Mouse (Mus musculus) forebrain, postnatal 0 days (tissue): ENCODE measurements around the gene Ier5l. TPM values are rescaled to one million over a fixed set of nuclear protein-coding genes. Genes with fewer than 3 reads are reported as not detected.

Source experiments
- ATAC-seq: fragments of 200-750 bp; cut with Nextera tagmentation; 2 replicates; pipeline ENCODE4 v1.8.0; 2017; ENCODE audit warnings: mild to moderate bottlenecking, moderate library complexity
- DNase-seq: peaks from one replicate; pipeline ENCODE4 v3.0.0-alpha.2; 2015
- H3K27ac ChIP-seq: fragments of 300-500 bp; sonication (generic); 2 replicates; pipeline ENCODE4 v1.5.1; 2014; ENCODE audit warnings: low read depth, mild to moderate bottlenecking, antibody characterized with exemption, low read length, moderate library complexity, mixed read lengths
- H3K27me3 ChIP-seq: fragments of 300-500 bp; sonication (generic); 2 replicates; pipeline ENCODE4 v1.6.1; 2014; ENCODE audit warnings: mild to moderate bottlenecking, low read length, mixed read lengths; ENCODE audit not compliant: insufficient read depth
- H3K36me3 ChIP-seq: fragments of 300-500 bp; sonication (generic); 2 replicates; pipeline ENCODE4 v1.6.1; 2014; ENCODE audit warnings: mild to moderate bottlenecking, moderate library complexity; ENCODE audit not compliant: insufficient read depth
- H3K4me1 ChIP-seq: fragments of 300-500 bp; sonication (generic); 2 replicates; pipeline ENCODE4 v1.6.1; 2014; ENCODE audit warnings: antibody characterized with exemption; ENCODE audit not compliant: insufficient read depth
- H3K4me2 ChIP-seq: fragments of 300-500 bp; sonication (generic); 2 replicates; pipeline ENCODE4 v1.6.1; 2014; ENCODE audit warnings: low read depth, mild to moderate bottlenecking, moderate library complexity
- H3K4me3 ChIP-seq: fragments of 300-500 bp; sonication (generic); 2 replicates; pipeline ENCODE4 v1.5.1; 2014; ENCODE audit warnings: low read depth, low read length, mixed read lengths
- H3K9ac ChIP-seq: fragments of 300-500 bp; sonication (generic); 2 replicates; pipeline ENCODE4 v1.6.1; 2014; ENCODE audit warnings: mild to moderate bottlenecking
- H3K9me3 ChIP-seq: fragments of 300-500 bp; sonication (generic); 2 replicates; pipeline ENCODE4 v1.6.1; 2016; ENCODE audit warnings: low read length
- CTCF ChIP-seq: sonication (generic); IDR thresholded peaks from 2 replicates; pipeline ENCODE4 v1.5.1; 2016; ENCODE audit warnings: antibody characterized with exemption, control low read depth, low read depth
- WGBS: fragments of 180-500 bp; shearing (Covaris S2); extraction: QIAGEN DNeasy Blood & Tissue Kit; methylation state at CpG from one replicate; pipeline ENCODE4 v1.1.7; 2014; 5-methylcytosine and 5-hydroxymethylcytosine counted together
- polyA plus RNA-seq: library from polyadenylated mRNA; unstranded; fragments of >200 nt; fragmentation: Nextera tagmentation; extraction: Ambion mirVana; gene quantifications from 2 replicates; pipeline ENCODE4 v1.2.1, GENCODE M21; 2015
- total RNA-seq: library from RNA; depleted of rRNA; stranded (reverse); fragments of >200 nt; gene quantifications from 2 replicates; pipeline ENCODE4 v1.2.3, GENCODE M21; 2014

Gene Ier5l
- total and polyA plus RNA-seq, 2 experiments from 2014 or later: 4.0 to 17.7 TPM

DNA sequence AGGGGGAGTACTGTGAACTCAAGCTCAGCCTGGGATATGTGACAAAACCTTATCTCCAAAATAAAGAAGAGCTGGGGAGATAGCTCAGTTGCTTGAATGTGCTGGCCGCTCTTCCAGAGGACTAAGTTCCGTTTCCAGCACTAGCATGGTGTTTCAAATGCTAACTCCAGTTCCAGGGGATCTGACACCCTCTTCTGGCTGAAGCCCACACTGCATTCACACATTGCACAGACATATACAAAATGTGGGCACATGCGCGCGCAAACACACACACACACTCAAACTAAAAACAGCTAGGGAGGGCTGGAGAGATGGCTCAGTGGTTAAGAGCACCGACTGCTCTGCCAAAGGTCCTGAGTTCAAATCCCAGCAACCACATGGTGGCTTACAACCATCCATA is 14.8 kb downstream of the Ier5l start:
- no peak overlapping the region for H3K27ac ChIP-seq
- no peak overlapping the region for H3K4me3 ChIP-seq
- H3K36me3 ChIP-seq: peaks cover 3% of the 10 kb centered on the region; the same call in 1 of the 2 replicates
- WGBS: 89% methylated on average over 6 of the region's 6 CpGs
- ATAC-seq (no peak), DNase-seq (no peak)
- H3K4me2 ChIP-seq: no peak overlapping the region
- no peaks in the 10 kb centered on the region for H3K27me3 ChIP-seq
- no peaks in the 10 kb centered on the region for H3K9me3 ChIP-seq
- no peaks in the 10 kb centered on the region for H3K4me1 ChIP-seq
- H3K9ac ChIP-seq: no peak overlapping the region
- TF ChIP-seq CTCF: peak; percentile 39

DNA sequence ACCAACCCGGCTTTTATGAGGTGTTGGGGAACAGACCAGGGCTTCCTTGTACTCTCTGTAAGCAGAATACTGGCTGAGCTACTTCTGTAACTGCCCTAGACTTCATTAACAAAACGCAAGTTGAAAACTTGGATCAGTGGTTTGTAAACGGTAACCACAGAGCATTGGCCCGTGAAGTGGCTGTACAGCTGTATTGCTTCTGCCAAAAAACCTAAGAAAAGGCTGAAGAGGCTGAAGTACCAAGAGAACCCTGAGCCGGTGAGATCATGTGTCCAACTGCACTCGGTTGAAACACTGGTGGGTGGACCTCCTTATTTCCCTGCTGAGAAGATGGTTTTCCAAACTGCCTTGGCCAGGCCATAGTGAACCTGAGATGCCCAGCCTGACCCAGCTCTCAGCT is 15.7 kb downstream of the Ier5l start:
- H3K4me2 ChIP-seq: no peak overlapping the region
- DNase-seq (no peak), ATAC-seq (no peak)
- no peak overlapping the region for H3K9ac ChIP-seq
- WGBS: 78% methylated on average over 6 of the region's 6 CpGs
- H3K27me3 ChIP-seq: no peaks in the 10 kb centered on the region
- H3K27ac ChIP-seq: no peak overlapping the region
- no peaks in the 10 kb centered on the region for H3K9me3 ChIP-seq
- H3K36me3 ChIP-seq: peaks cover 3% of the 10 kb centered on the region; the same call in 1 of the 2 replicates
- H3K4me1 ChIP-seq: no peaks in the 10 kb centered on the region
- no peak overlapping the region for H3K4me3 ChIP-seq
- TF ChIP-seq CTCF: no peak

DNA sequence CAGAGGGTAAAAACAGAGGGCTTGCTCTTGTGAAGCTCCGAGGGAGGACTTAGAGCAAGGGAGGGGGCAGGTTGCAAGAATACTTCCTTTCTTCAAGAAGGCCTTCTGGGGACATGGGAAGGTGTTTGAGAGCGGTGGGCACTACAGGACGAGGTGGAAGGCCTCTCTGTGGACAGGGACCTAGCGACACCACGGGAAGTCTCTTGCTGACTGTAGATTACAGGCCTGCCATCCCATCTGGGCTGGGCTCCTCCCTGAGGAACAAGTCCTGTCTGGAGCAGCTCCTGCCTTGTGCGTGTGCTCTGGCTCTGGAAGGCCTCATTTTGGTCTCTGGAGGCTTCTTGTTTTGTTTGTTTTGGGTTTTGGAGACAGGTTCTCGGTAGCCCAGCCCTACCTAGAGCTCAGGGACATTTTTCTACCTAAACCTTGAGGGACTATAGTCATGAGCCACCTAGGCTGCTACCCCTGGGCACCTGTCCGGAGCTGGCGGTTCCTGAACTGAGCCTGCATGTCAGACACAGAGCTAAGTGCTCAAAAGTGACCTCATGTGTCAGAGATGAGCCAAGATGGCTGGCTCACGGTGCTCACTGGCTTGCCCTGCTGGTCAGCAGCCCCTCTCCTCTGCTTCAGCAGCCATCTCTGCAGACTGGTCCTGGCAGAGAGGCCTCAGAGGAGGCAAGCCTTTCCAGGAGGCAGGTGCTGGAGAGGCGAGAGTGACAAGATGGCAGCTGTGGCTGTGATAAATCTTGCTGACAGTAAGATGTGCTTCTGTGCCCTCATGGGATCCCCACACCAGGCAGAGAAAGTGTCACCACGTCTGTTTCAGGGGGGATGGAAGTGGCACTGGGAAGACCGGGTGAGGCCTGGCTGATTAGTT is 17.7 kb downstream of the Ier5l start:
- no peak overlapping the region for H3K27ac ChIP-seq
- ATAC-seq: no peak
- 77% methylated on average over 13 of the region's 13 CpGs for WGBS

DNA sequence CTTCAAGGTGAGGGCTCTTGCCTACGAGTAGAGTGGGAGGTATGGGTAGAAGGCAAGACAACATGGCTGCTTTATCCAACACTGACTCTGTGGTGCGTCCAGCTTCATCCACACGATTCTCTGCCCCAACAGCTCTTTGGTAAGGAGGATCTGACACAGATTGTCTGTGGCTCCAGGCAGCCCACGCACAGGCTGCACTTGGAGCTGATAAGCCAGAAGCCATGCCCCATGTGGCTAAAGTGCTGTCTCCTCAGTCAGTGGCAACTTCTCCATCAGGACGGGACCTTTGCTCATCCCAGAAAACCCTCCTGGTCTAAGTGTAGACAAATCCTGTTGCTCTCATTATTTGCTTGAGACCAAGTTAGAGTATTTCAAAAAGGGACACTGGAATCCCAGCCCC is 19.4 kb downstream of the Ier5l start:
- no peak overlapping the region for H3K4me2 ChIP-seq
- H3K4me3 ChIP-seq: no peak overlapping the region
- H3K27ac ChIP-seq: no peak overlapping the region
- H3K9me3 ChIP-seq: no peaks in the 10 kb centered on the region
- H3K9ac ChIP-seq: no peak overlapping the region
- no peak for ATAC-seq
- 87% methylated on average over 5 of the region's 5 CpGs for WGBS
- H3K4me1 ChIP-seq: no peaks in the 10 kb centered on the region
- no peak for DNase-seq
- H3K27me3 ChIP-seq: no peaks in the 10 kb centered on the region
- H3K36me3 ChIP-seq: peaks cover 9% of the 10 kb centered on the region; the same call in 1 of the 2 replicates
- TF ChIP-seq CTCF: no peak

More for the DNA sequence above, 17.7 kb downstream of the Ier5l start:
- Histone ChIP-seq H3K4me1 (no peaks in the 10 kb centered on the region), H3K4me3 (no peak overlapping the region), H3K9ac (no peak overlapping the region), H3K4me2 (no peak overlapping the region), H3K27me3 (no peaks in the 10 kb centered on the region), H3K9me3 (no peaks in the 10 kb centered on the region), H3K36me3 (peaks cover 3% of the 10 kb centered on the region; the same call in 1 of the 2 replicates)
- DNase-seq: no peak
- no peak for TF ChIP-seq CTCF

DNA sequence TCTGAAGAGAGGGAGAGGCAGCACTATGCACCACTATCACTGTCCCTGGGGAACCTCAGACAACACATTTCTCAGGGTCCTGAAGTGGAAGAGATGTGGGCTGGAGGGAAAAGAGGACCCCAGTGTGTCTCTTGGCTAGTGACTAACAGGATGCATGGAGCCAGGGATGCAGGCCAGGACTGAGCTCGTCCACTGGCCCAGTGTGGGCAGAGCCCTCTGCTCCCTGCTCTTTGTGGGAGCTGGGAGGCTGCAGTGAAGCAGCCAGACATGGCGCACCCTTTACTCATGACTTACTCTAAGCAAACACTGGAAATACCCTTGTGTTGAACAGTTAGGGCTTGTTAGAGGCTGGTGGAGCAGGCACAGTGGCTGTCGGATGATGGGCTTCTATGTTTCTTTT is 20.4 kb downstream of the Ier5l start:
- no peak for DNase-seq
- no peak overlapping the region for H3K4me3 ChIP-seq
- H3K9me3 ChIP-seq: no peaks in the 10 kb centered on the region
- ATAC-seq: no peak
- H3K4me2 ChIP-seq: no peak overlapping the region
- H3K27me3 ChIP-seq: no peaks in the 10 kb centered on the region
- H3K36me3 ChIP-seq: peaks cover 13% of the 10 kb centered on the region; the same call in 1 of the 2 replicates
- 78% methylated on average over 3 of the region's 3 CpGs for WGBS
- no peak for TF ChIP-seq CTCF
- no peaks in the 10 kb centered on the region for H3K4me1 ChIP-seq
- no peak overlapping the region for H3K9ac ChIP-seq
- H3K27ac ChIP-seq: no peak overlapping the region

DNA sequence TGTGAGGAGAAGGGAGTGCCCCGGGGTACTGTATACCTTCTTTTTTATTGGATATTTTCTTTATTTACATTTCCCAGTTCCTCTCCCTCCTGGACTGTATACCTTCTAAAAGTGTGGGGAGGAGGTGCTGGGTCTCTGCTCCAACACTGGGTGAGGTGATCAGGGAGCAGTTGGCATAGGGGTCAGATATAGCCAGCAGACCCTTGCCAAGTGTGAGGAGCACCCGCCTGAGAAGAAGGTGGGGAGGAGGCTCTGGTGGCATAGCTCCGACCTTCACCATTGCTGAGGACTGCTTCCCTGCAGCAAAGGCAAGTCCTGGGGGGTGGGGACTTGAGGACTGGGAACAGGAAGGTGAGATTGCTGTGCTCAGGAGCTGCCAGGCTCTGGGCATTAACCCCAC is 22.5 kb downstream of the Ier5l start:
- 89% methylated on average over 3 of the region's 3 CpGs for WGBS
- H3K27me3 ChIP-seq: no peaks in the 10 kb centered on the region
- H3K4me2 ChIP-seq: no peak overlapping the region
- no peak overlapping the region for H3K4me3 ChIP-seq
- ATAC-seq: no peak
- TF ChIP-seq CTCF: no peak
- H3K9me3 ChIP-seq: no peaks in the 10 kb centered on the region
- H3K9ac ChIP-seq: no peak overlapping the region
- peaks cover 16% of the 10 kb centered on the region for H3K36me3 ChIP-seq
- no peak overlapping the region for H3K27ac ChIP-seq
- DNase-seq: no peak
- no peaks in the 10 kb centered on the region for H3K4me1 ChIP-seq

DNA sequence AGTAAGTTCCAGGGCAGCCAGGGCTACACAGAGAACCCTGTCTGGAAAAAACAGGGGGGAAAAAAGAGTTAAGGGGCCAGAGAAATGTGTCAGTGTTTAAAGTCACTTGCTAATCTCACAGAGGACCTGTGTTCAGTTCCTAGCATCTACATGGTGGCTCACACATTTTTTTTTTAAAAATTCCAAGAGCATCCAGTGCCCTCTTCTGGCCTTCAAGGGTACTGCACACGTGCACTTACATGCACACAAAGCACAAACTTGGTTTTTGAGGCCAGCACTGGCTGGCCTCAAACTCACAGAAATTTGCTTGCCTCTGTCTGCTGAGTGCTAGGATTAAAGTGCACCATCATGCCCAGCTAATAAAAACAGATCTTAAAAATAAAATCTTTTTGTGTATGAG is 23.5 kb downstream of the Ier5l start:
- ATAC-seq (no peak), DNase-seq (no peak)
- H3K27me3 ChIP-seq: no peaks in the 10 kb centered on the region
- no peaks in the 10 kb centered on the region for H3K9me3 ChIP-seq
- peak; percentile 45 for TF ChIP-seq CTCF
- no peak overlapping the region for H3K9ac ChIP-seq
- H3K27ac ChIP-seq: no peak overlapping the region
- peaks cover 24% of the 10 kb centered on the region for H3K36me3 ChIP-seq
- H3K4me1 ChIP-seq: no peaks in the 10 kb centered on the region
- no peak overlapping the region for H3K4me2 ChIP-seq
- 66% methylated on average over 1 of the region's 1 CpGs for WGBS
- no peak overlapping the region for H3K4me3 ChIP-seq
